Mouse (Mus musculus) kidney, postnatal 0 days (tissue): ENCODE measurements around the gene Ap1g2. TPM values are rescaled to one million over a fixed set of nuclear protein-coding genes. Genes with fewer than 3 reads are reported as not detected.
A peak's percentile ranks its signal among the peaks of the same experiment; 100 is the strongest.

Experiments used
- ATAC-seq: fragments of 200-750 bp; cut with Nextera tagmentation; replicated peaks from 2 replicates; pipeline ENCODE4 v1.8.0; 2017; ENCODE audit warnings: low read depth, moderate number of reproducible peaks, moderate TSS enrichment, moderate library complexity; ENCODE audit not compliant: low FRiP score
- DNase-seq: peaks from one replicate; pipeline ENCODE4 v3.0.0-alpha.2; 2016; ENCODE audit warnings: low spot score
- H3K27ac ChIP-seq: fragments of 300-500 bp; sonication (generic); 2 replicates; pipeline ENCODE4 v1.5.1; 2014; ENCODE audit warnings: mild to moderate bottlenecking
- H3K27me3 ChIP-seq: fragments of 300-500 bp; sonication (generic); 2 replicates; pipeline ENCODE4 v1.6.1; 2014; ENCODE audit warnings: low read length, mixed read lengths; ENCODE audit not compliant: insufficient read depth
- H3K36me3 ChIP-seq: fragments of 300-500 bp; sonication (generic); 2 replicates; pipeline ENCODE4 v1.6.1; 2014; ENCODE audit warnings: low read length, mixed read lengths; ENCODE audit not compliant: insufficient read depth
- H3K4me1 ChIP-seq: fragments of 300-500 bp; sonication (generic); replicated peaks from 2 replicates; pipeline ENCODE4 v1.6.1; 2014; ENCODE audit warnings: antibody characterized with exemption, low read length, mixed read lengths; ENCODE audit not compliant: insufficient read depth
- H3K4me2 ChIP-seq: fragments of 300-500 bp; sonication (generic); 2 replicates; pipeline ENCODE4 v1.6.1; 2014; ENCODE audit warnings: mild to moderate bottlenecking, low read length, moderate library complexity, mixed read lengths
- H3K4me3 ChIP-seq: fragments of 300-500 bp; sonication (generic); replicated peaks from 2 replicates; pipeline ENCODE4 v1.5.1; 2014; ENCODE audit warnings: low read depth, low read length
- H3K9ac ChIP-seq: fragments of 300-500 bp; sonication (generic); 2 replicates; pipeline ENCODE4 v1.6.1; 2014; ENCODE audit warnings: low read depth, low read length
- H3K9me3 ChIP-seq: fragments of 300-500 bp; sonication (generic); replicated peaks from 2 replicates; pipeline ENCODE4 v1.6.1; 2016; ENCODE audit warnings: low read length, inconsistent platforms, mixed read lengths
- CTCF ChIP-seq: IDR thresholded peaks from 2 replicates; pipeline ENCODE4 v1.5.1; 2016; ENCODE audit warnings: antibody characterized with exemption, low read depth, mild to moderate bottlenecking, moderate library complexity
- WGBS: fragments of 180-500 bp; shearing (Covaris S2); extraction: QIAGEN DNeasy Blood & Tissue Kit; methylation state at CpG from one replicate; pipeline ENCODE4 v1.1.7; 2014; 5-methylcytosine and 5-hydroxymethylcytosine counted together
- polyA plus RNA-seq: library from polyadenylated mRNA; unstranded; fragments of >200 nt; fragmentation: Nextera tagmentation; extraction: Ambion mirVana; gene quantifications from 2 replicates; pipeline ENCODE4 v1.2.1, GENCODE M21; 2015

Gene Ap1g2
- polyA plus RNA-seq, 1 experiment from 2014 or later, result 15.8 TPM

- Histone ChIP-seq H3K36me3 (no peaks in the 10 kb centered on the region), H3K27me3 (no peaks in the 10 kb centered on the region), H3K9me3 (no peaks in the 10 kb centered on the region), H3K4me3 (no peak overlapping the region), H3K4me1 (peaks cover 11% of the 10 kb centered on the region), H3K4me2 (peak overlapping the region; percentile 53), H3K27ac (no peak overlapping the region), H3K9ac (0 out of 2 replicates have a peak overlapping the region, but pooled peaks have one; percentile 50)
- ATAC-seq, result no peak
- no peak for TF ChIP-seq CTCF
- 44% methylated on average over 15 of the region's 15 CpGs for WGBS
- DNase-seq, result no peak
These were observed 28.7 kb downstream of the Ap1g2 start for GRCm38 (mm10) chr14:55077481-55078365.

- H3K27ac ChIP-seq, result no peak overlapping the region
- H3K4me1 ChIP-seq, result peaks cover 11% of the 10 kb centered on the region
- H3K27me3 ChIP-seq, result no peaks in the 10 kb centered on the region
- ATAC-seq (no peak), DNase-seq (no peak)
- WGBS, result 58% methylated on average over 3 of the region's 3 CpGs
- H3K4me3 ChIP-seq, result no peak overlapping the region
- H3K9me3 ChIP-seq, result no peaks in the 10 kb centered on the region
- H3K36me3 ChIP-seq, result no peaks in the 10 kb centered on the region
- TF ChIP-seq CTCF, result no peak
- H3K9ac ChIP-seq, result no peak overlapping the region
- no peak overlapping the region for H3K4me2 ChIP-seq
These were observed 29.4 kb downstream of the Ap1g2 start for GRCm38 (mm10) chr14:55076956-55077355.

GRCm38 (mm10) chr14:55076224-55076623, 30.2 kb downstream of the Ap1g2 start:
- Histone ChIP-seq H3K27ac (no peak overlapping the region), H3K4me1 (peaks cover 11% of the 10 kb centered on the region), H3K36me3 (no peaks in the 10 kb centered on the region), H3K4me2 (no peak overlapping the region), H3K9me3 (no peaks in the 10 kb centered on the region), H3K27me3 (no peaks in the 10 kb centered on the region), H3K4me3 (no peak overlapping the region), H3K9ac (no peak overlapping the region)
- ATAC-seq (no peak), DNase-seq (no peak)
- no peak for TF ChIP-seq CTCF
- 43% methylated on average over 6 of the region's 6 CpGs for WGBS

- H3K4me3 ChIP-seq, result no peak overlapping the region
- H3K9ac ChIP-seq, result no peak overlapping the region
- peaks cover 11% of the 10 kb centered on the region for H3K4me1 ChIP-seq
- 94% methylated on average over 12 of the region's 12 CpGs for WGBS
- TF ChIP-seq CTCF, result no peak
- no peak overlapping the region for H3K4me2 ChIP-seq
- no peaks in the 10 kb centered on the region for H3K9me3 ChIP-seq
- H3K27me3 ChIP-seq, result no peaks in the 10 kb centered on the region
- DNase-seq, result no peak
- no peaks in the 10 kb centered on the region for H3K36me3 ChIP-seq
- H3K27ac ChIP-seq, result no peak overlapping the region
- no peak for ATAC-seq
These were observed 32.0 kb downstream of the Ap1g2 start for GRCm38 (mm10) chr14:55074416-55074815.

GRCm38 (mm10) chr14:55071756-55072155, 34.6 kb downstream of the Ap1g2 start:
- H3K4me1 ChIP-seq, result no peaks in the 10 kb centered on the region
- H3K9me3 ChIP-seq, result no peaks in the 10 kb centered on the region
- no peak for TF ChIP-seq CTCF
- peak overlapping the region; percentile 23; the same call in 1 of the 2 replicates for H3K9ac ChIP-seq
- peak; percentile 38 for DNase-seq
- H3K27ac ChIP-seq, result no peak overlapping the region
- WGBS, result 14% methylated on average over 19 of the region's 19 CpGs
- H3K4me2 ChIP-seq, result peak overlapping the region; percentile 40
- no peak overlapping the region for H3K4me3 ChIP-seq
- ATAC-seq, result no peak; the same call in 1 of the 2 replicates
- no peaks in the 10 kb centered on the region for H3K27me3 ChIP-seq
- H3K36me3 ChIP-seq, result 0 out of 2 replicates have a peak, but pooled peaks cover under 1% of the 10 kb centered on the region

GRCm38 (mm10) chr14:55066042-55066441, 40.4 kb downstream of the Ap1g2 start:
- Histone ChIP-seq H3K4me2 (no peak overlapping the region), H3K27ac (no peak overlapping the region), H3K4me1 (peaks cover 4% of the 10 kb centered on the region; the same call in 1 of the 2 replicates), H3K9ac (no peak overlapping the region), H3K36me3 (0 out of 2 replicates have a peak, but pooled peaks cover 6% of the 10 kb centered on the region), H3K27me3 (no peaks in the 10 kb centered on the region), H3K4me3 (no peak overlapping the region), H3K9me3 (no peaks in the 10 kb centered on the region)
- 89% methylated on average over 8 of the region's 8 CpGs for WGBS
- ATAC-seq (no peak), DNase-seq (no peak)
- no peak for TF ChIP-seq CTCF
